Mouse (Mus musculus): ENCODE data around the gene Hc.

The Hc gene

DNA sequence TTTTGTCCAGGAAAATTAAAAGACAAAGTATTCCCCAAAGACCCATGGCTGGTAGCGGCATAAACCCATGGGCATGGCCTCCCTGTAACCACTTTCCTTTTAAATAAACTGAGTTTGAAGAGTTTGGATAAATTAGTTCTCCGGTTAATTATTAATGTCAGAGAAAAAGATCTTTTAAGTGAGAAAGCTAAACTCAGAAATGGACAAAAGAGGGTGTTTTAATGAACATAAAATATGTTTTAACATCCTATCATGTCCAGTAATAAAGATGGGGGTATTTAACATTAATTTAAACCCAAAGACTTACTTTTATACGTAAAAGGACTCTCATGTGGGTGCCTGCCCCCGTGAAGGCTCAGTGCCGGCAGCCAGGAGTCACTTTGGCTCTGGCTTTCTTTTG is at the start of gene Hc:
Gene Hc (minus strand): TSS at position 101 of the 400 bp plus-strand sequence.
- DNase-seq = no peak

DNA sequence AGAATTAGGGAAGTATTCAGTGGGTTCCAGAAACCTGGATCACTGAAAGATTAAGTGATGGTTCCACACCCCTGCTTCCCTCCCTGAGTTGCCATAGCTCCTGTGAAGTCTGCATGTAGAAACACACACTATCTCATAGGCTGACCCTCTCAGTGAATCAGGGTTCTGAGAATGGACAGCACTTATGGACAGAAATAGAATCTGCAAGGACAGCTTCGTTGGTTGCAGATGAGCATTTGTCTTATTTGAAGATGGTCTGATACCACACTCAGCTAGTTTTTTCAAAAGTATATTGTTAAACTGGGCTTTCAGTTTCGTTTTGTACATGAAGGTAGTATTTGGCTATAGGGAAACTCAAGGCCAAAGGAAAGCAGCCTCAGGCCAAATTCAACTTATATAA is 49.3 kb upstream of the Hc start:
- DNase-seq = no peak

DNA sequence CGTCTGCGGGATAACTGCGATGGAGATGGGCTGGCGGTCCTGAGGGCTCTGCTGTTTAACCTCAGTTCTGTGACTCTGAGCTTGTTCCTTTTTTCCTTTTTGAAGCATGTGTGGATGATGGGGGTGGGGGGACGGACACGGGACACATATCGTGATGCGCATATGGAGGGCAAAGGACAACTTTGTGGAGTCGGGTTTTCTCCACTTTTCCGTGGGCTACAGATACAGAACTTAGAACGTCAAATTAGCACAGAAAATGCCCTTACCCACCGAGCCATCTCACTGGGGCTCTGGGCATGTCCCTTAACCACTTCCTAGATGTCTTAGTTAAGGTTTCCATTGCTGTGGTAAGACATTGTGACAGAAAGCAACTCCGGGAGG is 48.7 kb upstream of the Hc start:
- DNase-seq = no peak

DNA sequence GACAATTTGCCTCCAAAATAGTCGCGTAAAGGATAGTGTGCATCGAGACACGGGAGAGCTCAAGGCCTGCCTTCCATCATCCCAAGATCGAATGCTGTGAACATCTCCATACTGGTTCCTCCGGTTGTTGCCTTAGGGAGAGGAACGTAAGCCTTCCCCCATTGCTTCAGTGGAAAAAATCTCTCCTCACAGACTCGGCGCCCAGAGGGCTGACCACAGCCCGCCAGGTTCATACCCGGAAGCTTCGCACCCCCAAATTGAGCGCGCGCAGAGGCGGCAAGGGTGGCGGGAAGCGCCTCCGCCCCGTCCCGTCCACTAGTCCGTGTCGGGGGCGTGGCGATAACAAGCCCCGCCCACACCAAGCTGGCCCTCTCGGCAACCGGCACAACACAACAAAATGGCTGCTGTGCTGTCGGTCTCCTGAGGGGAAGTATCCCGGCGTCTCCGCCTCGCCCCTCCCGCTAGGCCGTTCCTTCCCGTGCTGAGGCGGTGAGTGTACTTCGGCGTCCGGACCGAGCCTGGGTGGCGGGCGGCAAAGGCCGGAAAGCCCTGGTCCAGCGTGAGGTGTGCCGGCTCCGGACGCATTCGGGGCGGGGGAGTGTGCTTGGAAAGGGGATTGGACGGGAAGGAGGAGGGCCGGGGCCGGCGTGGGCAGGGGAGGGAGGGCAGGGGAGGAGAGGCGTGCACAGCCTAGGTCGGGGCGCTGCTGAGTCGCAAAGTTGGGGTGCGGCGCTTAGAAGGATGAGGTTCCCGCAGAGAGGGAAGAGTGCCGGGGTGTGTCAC is 48.1 kb upstream of the Hc start, which contains the start of gene Cntrl:
Gene Cntrl (plus strand): TSS at position 352 of the 783 bp plus-strand sequence.
- peak; percentile 92 for DNase-seq

DNA sequence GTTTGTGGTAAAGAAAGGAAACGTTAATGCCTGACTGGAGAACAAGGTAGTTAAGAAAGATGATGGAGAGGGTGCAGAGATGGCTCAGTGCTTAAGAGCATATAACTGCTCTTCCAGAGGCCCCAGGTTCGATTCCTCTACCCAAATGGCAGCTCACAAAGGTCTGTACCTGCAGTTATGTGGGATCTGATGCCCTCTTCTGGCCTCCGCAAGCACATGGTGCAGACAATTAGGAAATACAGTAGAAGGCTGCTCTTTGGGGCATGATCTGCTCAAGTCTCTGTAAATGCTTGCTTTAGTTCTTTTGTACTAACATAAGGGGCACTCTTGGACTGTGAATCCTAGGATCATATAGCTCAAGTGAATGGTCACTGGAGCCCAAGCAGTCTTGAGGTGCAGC is 47.5 kb upstream of the Hc start:
- DNase-seq = peak; percentile 49

DNA sequence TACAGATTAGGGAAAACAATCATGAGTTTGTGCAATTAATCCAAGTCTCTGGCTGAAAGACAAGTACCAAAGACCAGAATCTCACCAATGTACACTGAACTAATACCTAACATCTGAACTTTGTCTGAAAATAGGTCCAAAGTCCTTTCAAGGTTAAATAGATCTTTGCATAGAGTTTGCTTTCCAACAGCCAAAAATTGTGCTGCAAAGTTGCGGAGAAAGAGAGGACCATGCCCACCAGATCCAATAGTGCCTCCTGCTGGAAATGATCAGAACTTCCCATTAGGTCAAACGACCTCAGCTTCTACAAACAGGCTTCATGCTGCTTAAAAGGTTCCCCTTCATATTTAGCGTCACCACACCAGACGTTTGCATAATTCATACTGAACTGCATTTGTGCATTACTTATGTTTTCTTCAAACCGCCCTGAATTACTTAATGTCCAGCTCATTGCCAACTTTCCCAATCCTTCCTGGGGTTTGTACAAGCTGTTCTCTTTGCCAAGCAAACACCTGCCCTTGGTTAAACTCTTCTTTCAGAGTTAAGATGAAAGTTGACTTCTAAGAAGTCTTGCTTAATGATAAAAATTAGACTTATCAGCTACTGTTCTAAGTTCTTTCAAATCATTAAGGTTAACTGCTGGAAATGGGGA is 46.9 kb upstream of the Hc start:
- DNase-seq = no peak

DNA sequence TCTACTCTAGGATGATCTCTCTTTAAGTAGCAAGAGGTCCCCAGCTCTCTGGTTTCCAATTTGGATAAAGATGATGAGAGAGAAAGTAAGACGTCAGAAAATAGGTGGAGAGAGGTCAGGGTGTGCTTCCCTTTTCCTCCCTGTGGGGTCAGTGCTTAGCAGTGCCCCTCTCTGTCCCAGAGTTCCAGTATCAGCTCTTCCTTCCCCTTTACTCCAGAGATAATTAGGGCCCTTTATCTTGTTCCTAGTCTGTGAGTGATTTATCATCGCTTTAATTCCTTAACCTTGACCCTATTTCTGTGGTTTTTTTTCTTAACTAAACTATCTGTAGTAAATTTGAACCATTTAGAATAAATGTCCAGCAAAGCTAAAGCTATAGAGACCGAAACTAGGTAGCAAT is 43.6 kb upstream of the Hc start:
- no peak for DNase-seq

DNA sequence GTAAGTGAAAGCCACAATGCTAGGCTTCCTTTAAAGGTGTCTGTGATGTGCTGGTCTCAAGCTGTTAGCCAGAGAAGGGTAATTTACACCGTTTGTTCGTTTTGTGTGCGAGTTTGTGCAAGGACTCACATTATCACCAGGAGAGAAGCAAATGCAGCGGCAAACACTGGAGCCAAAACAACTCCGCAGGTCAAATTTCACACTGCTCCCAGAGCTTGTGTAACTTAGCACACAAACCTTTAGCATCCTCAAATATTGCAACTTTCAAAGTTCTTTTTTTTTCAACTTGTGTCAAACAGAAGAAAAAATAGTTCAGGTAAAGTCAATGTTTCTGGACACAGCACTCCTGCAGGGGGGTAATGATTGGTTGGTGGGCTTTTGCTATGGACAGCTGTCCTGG is 42.3 kb upstream of the Hc start:
- DNase-seq = no peak

DNA sequence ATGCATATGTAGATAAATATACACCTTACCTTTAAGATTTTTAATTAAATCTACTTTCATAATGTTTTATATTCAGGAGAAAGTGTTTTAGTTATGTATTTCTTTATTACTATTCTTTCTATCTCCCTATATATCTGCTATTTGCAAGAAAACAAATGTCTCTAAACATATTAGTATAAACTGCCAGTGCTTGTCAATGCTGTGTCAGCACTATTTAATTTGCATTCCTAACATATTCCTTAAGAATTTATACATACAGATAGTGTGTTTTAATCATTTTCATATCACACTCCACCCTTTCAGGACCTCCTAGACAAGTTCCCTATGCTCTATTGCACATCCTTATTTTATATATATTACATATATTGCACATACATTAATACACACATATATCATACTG is 41.5 kb upstream of the Hc start:
- DNase-seq = no peak

DNA sequence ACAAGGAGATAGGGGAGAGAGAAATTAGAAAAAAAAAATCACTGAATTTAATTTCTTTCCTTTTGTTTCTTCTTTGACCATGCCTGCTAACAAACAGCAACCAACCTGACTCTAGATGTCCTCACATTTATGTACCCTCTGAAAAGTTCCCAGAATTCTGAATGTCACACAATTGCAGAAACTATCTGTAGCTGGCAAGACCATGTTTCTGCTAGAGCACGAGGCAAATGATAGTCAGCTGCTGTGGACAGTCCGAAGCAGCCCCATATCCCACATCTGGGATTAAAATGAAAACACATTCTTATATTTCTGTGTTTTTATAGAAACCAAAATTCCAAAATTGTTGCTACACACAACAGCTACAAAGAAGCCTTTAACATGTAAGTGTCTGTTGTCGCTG is 40.2 kb upstream of the Hc start, which contains the start of gene AI182371:
Gene AI182371 (minus strand): TSS at position 101 of the 400 bp plus-strand sequence.
- no peak for DNase-seq

DNA sequence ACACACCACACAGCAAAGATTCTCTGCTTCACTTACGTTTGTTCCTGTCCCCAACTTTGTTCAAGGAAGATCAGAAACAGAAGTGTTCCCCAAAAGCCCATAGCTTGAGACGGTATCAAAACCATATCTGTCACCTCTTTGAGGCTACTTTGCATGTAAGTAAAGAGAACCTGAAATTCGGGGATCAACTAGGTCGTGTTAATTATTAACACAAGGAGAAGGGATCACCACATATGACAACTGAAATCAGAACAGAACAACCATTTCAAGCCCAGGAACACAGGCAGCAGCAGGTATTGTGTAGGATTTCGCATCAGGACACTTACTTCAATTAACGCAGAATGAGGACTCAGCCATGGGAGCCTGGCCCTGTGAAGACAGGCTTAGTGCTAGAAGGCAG is 39.3 kb upstream of the Hc start:
- DNase-seq = no peak

DNA sequence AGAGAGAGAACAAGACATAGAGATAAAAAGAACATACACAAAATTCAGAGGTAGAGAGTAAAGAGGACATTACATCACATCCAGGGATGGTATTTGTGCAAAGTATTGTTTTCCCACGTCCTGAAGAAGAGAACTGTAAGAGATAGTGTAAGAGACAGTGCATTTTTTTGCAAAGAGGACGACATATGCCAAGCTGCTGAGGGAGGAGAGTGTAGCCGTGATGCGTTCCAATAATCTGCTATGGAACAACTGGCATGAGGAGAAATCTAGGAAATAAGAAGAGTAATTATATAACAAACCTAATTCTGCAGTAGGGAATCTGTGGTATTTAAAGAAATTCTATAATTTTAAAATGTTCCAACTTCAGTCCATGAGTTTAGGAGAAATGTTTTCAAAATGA is 26.2 kb upstream of the Hc start:
- peak; percentile 17 for DNase-seq

DNA sequence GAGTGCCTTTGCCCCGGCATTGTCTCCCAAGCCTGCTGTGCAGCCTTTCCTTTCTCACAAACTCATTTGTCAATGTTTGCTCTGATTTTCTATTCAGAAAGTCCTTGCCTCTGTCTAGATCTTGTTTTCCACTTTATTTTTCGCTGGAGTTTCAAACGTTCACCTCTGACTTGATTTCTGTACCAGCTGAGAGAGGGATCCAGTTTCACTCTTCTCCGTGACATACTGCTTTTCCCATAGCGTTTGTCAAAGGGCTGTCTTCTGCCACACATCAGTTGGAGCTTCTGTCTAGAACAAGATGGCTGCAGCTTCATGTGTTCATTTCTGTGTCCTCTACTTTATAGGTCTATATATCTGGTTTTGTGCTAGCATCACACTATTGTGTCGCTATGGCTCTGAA is 17.9 kb upstream of the Hc start:
- no peak for DNase-seq

DNA sequence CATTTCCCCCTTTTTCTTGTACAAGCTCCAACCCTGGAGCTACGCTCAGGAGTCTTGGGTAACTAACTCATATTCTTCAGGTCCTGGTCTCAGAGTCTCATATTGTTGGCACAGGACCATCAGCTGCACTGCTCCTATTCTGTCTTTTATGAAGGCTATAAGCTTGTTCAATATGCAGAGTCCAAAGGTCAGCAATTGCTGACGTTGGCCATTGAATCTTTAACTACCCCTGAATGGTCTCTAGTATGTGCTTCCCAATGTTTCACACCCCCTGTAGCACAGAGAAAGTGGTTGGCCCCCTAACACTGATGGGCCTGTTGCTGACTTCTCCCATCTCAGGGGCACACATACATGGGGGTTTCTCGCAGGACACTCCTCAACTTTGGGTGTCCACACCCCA is 13.1 kb upstream of the Hc start:
- DNase-seq = no peak

DNA sequence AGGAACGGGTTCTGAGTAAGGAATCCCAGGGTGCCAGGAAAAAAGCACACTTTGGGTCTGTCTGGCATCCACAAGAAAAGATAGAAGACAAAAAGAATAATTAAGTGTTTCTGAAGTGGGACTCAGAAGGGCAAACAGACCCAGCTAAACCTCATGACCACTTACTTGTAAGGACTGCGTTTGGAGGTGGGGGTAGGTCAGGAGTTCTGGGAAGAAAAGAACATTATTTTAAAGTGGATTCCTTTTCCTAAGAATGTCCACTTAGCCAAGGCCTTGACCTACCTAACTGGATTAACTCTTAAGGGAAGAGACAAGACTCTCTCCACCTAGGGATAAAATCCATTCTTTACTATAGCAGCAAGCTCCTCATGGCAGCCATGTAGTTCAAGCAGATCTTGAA is 11.3 kb upstream of the Hc start:
- DNase-seq = no peak

DNA sequence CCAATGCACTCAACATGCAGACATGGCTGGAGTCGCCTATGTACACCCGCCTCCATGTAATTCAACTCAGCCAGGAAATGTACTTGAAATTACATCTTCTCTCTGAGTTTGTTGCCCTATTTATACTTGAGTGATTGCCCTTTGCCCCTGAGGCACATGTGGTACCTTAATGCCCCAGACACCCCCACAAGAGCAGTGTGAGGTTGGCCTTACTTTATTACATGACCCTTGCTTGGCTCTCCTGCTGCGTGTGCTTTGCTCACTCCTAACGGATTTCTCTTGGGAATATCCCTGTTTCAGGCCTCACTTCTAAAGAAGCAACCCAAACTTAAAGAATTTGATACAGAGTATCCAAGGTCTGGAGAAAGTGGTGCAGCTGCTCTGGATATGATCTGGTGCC is 9.0 kb upstream of the Hc start:
- no peak for DNase-seq

DNA sequence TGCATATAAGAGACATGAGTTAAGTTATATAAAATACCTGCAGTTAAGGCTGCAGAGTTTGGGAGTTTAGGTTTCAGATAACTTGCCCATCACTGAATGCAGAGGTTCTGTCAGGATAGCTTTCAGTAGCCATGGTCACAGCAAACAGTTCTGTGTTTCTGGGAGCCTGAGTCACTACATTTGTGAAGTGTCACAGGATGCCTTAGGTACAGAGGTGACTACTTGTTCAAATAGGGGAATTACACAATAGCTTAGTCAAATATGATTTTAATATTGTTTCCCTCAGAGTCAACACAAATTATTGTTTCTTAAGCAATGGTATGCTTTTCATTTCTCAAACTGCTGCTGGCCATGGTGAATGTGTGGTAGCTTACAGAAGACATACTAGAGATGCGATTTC is 7.9 kb upstream of the Hc start:
- DNase-seq = no peak

DNA sequence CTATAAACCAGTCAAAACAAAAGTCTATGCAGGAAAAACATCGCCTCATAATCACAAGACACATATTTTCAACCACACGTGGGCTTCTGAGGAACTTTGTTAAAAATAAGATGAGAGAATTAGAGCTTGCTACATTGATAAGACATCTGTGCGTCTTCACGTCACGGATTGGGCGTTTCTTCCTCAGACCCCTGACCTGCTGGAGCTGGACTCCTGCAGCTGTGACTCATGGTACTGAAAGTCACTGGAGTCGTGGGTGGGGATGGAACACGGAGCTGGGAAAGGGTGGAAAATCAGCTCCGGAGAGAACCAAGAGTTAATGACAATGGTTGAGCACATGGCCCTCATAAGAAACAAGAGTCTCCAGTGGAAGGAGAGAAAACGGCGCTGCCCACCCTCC is 5.9 kb upstream of the Hc start:
- DNase-seq = no peak

DNA sequence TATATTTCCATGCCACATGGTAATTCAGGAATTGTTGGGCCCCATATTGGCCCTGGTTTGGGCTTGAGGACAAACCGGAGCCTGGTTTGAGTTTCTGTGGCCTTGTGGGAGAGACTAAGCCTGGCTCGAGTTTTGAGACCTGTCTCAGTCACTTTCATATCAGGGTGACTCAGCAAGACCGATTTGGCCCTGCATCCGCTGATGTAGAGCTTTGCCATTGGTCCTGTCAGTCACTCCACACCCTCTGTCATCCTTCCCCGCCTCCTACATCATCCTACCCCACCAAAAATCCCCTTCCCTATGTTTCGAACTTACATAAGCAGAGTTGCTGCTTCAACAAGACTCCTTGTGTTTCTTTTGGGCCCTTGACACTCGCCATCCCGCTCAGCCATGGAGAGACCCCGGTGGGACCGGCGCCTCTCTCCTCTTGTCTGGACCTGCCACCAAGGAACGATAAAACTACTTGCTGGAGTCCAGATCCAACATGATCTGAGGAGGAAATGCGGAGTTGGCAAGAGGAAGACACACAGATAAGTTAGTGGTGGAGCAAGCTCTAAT is 5.4 kb upstream of the Hc start:
- no peak for DNase-seq

DNA sequence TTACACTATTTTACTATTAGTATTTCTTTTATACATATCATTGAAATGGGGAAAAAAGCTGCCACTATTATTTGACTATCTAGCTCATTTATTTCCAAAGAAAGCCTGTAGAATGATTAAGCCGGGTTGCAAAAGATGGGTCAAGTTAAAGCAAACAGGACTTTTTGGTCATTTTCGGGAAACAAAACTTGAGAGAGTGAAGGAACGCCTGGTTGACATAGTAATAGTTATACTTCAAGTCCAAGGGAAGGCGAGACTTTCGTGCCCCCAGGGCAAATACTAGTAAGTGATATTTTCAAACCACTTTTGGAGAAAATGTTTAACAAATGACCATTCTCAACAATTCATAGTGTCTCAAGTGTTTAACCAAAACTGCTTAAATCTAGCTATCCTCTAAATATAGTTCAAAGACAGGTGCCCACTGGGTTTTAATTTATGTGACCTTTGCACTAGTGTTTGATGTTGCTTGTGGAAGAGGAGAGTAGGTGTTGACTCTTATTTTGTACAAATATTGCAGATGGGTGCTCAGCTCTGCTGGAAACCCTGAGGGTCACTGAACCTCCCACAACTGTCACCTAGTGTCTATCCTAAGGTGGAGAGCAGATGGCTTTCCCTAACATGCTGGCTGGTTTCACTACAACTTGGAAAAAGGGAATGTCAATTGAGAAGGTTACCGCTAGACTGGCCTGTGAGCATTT is 2.2 kb upstream of the Hc start:
- no peak for DNase-seq

DNA sequence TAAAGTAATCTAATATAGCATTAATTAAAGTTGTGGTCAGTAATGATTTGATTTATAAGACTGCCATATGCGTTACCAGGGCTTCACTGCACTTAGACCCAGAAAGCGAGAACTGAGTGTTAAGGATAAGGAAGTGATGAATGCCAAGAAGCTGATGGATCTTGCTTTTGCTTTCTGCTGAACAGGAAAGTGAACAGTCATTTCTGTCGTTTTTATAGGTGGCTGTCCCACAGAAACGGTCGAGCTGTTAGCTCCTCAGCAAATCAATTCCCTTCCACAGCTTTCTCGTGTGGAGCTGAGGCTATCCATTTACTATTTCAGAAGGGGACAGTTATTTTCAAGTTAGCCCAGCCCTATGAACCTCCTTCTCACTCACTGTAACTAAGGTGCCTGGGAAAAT is 341 bp downstream of the Hc start:
- no peak for DNase-seq

DNA sequence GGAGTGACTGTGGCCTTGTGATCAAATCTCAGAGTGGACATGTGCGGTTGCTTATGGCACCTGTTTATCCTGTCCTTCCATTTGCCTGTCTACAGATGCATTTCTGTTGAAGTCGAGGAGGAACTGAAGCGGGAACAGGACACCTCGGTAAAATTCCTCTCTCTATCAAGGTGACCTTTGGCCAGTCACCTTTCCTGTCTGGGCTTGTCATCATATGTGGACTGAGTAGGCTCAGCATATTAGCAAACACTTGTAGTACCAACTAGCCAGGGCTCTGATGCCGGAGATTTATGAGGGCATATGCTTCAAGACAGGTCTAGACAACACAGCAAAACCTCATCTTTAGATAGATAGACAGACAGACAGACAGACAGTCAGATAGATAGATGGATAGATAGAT is 982 bp downstream of the Hc start:
- DNase-seq = no peak

DNA sequence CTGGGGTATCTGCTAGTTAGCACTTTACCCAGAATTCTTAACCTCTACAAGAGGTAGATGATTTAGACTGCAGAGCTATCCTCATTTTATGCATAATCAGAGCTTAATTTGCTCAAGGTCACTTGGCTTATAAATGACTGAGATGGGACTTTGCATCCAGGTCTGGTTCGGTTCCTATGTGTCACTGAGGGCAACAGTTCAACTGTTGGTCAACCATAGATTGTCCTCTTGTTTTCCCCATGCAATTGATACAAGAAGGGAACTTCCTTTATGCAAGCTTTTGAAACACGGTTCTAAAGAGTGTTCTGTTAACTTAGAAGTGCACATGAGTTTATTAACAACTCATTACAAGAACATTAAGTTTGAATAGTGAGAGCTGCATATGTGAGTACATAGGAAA is 2.9 kb downstream of the Hc start:
- no peak for DNase-seq

DNA sequence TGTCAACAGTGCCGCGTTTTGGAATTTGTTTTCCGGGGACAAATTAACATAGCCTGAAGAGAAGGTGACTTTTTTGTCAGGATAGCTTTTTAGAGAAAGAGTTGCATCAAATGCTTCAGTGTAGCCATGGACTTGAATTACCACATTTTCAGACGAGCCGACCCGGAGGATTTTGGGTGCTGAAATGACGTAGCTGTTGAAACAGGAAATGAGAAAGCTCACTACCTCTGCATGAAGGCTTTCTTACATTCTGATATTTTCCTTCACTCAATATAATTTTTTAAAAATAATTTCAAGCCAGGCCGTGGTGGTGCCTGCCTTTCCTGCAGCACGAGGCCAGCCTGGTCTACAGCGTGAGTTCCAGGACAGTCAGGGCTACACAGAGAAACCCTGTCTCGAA is 4.0 kb downstream of the Hc start:
- DNase-seq = no peak
